Mouse (Mus musculus): Measurements from ENCODE around the gene Mast3. TPM values are rescaled to one million over a fixed set of nuclear protein-coding genes. Genes with fewer than 3 reads are reported as not detected.

The Mast3 gene
- total RNA-seq, 2 experiments from 2014 or later, result 2.9 to 4.1 TPM

DNA sequence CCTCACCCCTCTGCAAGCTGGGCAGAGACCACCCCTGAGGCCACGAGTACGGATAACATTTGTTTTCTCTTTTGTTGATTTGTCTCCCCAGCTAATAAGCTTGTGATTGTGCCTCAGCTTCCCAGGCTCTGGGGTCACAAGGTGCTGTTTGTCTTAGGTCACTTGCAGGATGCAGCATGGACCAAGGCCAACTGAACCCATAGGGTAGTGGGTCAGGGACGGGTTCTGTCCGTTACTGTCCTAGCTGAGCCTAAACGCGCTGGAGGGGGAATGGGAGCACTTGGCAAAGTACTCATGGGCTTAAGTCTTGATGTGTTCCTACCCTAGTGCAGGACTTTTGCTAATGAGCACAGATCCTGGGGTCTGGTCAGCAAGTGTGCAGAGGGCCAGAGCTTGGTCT lies 37.4 kb downstream of the Mast3 start:
- intact Hi-C loops (cut with DNase I), result no loop called here
- DNase-seq, result no peak

DNA sequence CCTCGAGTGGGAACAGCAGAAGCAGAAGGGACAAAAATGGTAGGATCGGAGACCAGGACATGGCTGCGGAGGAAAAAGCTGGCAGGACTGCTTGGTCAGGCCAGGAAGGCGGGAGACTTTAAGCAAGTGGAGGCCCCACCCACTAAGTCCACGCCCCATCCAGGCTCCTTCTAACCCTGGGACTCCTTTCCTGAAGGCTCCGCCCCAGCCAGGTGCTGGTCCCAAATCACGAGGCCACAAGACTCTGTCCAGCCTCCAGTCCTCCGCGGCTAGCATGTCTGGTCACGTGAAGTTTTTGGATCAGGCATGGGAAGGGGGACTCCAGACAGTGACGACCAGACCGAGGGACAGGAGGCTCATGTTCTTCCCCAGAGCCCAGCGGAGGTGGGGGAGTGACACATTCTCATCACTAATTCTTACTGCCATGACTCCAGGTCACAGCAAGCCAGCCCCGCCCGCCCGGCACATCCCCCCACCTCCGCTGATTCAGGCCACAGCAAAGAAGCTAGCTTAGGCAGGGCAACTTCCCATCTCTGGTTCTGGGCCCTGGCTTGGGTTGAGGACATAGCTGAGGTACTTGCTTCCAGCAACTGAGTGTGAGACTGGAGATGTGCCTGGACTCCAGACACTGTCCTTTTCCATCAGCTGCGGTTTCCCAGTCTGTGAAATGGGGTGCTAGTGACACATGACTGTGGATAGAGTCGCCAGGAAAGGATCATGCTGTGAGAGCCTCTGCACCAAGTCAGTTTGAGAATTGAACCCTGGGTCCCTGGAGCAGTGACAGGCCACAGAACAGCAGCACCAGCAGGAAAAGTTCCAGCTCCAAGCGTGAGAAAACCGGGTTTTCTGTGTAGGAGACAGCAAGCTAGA lies 38.0 kb downstream of the Mast3 start:
- DNase-seq, result peak; percentile 72 to 73
- intact Hi-C loops (cut with DNase I), result no loop called here

DNA sequence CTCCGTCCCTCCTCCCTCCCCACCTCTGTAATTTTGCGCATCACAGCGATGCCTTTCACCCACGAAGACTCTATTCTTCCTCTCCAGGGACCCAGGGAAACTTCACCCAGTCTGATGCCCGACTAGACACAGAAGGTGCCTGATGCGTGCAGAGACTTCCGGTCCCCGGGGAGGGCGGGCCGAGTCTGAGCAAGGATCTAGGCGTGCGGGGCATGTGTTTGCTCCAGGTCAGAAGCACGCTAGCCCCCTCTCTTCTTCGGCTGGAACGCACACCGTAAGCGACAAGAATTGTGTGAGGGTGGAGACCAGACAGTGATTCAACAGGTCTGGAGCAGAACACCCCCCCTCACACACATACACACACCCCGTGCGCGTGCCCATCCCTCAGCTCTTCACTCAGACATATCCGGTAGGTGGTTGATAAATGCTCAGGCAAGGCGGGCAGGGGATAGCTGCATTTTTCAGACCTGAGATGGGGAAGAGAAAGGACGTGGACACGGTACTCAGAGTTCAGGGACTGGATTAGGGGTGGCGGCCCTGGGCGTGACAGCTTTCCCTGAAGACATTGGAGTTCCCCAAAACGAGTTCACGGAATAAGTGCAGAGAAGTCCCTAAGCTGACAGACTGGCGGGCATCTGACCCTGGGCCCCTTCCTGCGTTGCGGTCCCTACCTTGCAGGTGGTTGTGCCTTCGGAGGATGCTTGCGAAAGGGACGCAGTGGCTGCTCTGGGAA lies 38.9 kb downstream of the Mast3 start:
- no peak for DNase-seq
- intact Hi-C loops (cut with DNase I), result no loop called here

DNA sequence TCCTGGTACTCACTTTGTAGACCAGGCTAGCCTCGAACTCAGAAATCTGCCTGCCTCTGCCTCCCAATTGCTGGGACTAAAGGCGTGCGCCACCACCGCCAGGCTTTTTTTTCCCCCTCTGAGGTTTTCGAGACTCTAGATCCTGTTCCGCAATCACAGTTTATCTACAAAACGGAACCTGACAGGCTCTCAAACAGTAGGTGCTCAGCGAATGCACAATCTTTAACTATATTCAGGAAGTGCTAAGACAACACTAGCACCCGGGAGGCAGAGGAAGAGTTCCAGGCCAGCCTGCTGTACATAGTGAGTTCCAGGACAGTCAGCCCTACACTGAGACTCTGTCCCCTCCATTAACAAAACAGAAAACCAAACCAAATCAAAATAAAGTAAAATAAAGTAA lies 39.5 kb downstream of the Mast3 start:
- intact Hi-C loops (cut with DNase I), result no loop called here
- no peak for DNase-seq

DNA sequence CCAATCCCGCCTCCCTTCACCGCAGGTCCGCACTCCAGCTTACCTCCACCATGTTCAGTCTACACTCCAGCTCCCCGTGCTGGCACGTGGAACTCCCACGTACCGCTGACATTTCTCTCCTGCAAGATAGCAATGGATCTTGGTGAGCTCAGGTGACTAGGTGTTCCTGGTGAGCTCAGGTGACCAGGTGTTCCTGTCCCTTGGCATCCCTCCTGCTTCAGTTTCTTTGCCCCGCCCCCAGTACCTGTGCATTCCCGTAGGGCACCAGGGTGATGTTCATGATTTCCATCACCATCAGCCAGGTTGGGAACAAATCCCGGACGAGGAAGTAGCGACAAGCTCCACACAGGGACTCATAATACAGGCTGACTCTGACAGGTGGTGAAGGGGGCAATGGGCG lies 40.2 kb downstream of the Mast3 start:
- DNase-seq, result no peak
- intact Hi-C loops (cut with DNase I), result no loop called here

DNA sequence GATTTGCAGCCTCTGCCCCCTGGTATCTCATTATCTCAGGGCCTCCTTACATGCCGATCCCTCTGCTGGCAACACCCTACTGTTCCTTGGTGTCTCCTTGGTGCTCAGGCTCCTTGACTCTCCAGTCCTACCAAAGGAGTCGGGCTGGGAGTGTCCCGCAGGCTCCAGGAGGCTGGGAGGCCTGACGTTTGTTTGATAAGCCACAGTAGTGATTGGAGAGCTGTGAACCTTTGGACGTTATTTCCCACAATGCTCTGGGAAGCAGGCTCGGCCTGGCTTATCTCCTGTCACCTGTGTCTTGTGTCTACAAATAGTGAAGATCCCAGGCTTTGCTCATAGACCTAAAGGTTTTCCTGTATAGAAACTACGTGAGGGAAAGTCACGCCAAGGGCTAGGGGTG lies 40.8 kb downstream of the Mast3 start:
- intact Hi-C loops (cut with DNase I), result no loop called here

DNA sequence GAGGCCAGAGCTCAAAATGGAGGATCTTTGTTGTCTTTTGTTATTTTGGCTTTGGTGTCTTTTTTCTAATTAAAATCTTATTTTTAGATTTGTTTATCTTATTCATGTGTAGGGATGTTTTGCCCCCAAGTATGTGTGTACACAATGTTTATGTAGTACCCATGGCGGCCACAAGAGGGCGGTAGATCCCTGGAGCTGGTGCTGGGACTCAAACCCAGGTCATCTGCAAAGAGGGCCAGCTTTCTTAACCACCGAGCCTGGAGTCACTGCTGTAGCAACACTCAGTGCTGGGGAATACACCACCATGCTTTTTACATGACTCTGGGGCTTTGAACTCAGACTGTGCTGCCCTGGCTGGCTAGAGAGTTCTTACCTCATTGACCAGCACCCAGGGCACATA lies 41.5 kb downstream of the Mast3 start:
- intact Hi-C loops (cut with DNase I), result no loop called here
- no peak for DNase-seq

More for the DNA sequence above, 40.8 kb downstream of the Mast3 start:
- DNase-seq, result no peak

DNA sequence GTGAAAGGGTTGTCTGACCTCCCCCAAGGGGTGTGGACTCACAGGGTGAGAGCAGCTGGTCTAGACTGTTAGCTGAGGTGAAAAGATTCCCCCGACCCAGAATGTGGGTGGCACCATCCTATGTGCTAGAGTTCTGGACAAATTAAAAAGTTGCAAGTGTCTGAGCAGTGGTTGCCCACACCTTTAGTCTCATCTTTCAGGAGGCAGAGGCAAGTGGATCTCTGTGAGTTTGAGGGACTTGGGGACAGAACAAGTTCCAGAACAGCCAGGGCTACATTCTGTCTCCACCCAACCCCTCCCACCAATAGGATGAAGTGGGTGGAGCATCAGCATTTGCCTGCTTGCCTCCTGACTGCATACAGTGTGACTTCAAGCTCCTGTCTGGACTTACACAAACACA lies 42.7 kb downstream of the Mast3 start:
- intact Hi-C loops (cut with DNase I), result no loop called here
- no peak for DNase-seq

DNA sequence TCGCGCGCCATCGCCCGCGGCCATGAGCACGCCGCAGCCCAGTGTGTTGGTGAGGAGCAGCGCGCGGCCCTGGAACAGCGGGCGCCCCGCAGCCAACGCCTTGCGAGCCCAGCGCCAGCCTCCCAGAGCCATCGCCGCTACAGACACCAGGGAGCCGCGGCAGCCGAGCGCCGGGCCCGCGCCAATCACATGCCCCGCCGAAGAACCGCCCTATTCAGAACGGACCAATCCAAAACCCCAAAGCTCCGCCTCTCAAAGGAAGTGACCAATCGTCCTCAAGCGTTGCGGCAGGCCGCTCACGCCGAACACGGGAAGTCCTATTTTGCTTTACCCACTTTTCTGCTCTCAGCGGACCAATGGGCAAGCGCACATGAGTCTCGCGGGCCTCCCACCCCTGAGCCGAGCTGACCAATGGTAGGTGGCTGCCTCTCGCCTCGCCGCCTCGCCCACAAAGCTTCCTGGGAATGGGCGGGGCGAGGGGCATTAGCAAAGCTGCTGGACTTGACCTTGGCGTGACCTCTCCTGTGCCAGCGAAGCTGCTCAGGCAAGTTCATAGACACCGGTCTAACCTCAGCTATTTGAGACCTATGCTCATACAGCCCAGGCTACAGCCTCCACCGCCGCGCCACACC lies 44.0 kb downstream of the Mast3 start, which contains the start of gene Mpv17l2:
Gene Mpv17l2 (minus strand): TSS at position 172 of the 632 bp plus-strand sequence.
- intact Hi-C loops (cut with DNase I), result no loop called here
- peak; percentile 86 to 93 for DNase-seq

DNA sequence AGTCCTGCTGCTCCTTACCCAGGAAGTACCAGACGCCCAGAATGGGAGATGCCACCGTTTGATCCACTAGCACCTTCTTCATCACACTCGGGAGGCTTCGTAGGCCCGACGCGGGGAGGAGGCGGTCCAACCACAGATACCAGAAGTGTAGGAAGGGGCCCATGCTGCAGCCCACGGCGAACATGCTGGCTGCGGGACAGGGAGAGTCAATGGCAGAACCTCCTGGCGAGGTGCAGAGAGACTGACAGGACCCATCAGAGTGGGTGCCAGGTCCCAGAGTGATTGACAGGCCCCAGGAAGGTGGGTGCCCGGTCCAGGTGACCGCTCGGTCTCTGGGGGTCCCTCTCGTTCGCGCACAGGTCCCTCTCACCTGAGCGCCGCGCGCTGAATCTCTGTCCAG lies 44.5 kb downstream of the Mast3 start:
- intact Hi-C loops (cut with DNase I), result no loop called here
- no peak for DNase-seq

DNA sequence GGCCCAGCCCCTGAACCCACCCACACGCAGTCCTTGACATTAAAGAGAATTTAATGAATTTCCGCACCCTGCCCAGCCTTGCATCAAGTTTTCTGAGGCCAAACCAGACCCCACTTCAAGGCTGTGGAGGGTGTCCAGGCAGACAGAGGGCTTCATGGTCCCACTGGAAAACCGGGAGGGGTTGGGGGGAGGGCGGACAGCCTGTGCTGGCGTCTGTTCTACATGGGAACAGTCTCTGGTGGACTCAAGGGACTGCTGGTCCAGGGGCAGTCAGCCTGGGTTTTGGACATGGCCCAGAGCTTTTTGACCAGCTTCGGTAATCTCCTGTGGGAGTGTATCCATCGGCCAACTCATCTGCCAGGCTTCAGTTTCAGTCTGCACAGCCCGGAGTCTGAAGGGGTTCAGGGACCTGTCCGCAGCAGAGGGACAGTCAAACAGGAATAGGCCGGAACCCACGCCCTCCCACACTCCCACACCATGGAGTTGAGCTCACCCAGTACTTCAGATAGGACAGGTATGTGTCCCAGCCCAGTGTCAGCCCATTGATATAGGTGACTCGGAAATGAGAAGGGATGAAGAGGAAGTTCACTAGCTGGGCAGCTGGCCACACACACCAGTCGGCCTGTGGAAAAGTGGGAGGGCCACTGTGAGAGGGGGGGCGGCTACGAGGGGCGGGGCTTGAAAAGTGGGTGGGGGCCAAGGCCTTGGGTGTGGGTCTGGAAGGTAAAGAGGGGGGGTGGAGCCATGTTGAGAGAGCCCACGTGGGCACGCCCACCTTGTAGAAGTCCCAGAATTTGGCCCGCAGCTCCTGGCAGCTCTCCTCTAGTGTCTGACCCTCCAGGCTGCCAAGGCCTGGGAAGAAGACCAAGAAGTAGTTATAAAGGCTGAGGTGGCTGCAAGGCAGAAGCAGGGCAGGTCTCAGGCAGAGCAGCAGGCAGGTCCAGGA lies 46.0 kb downstream of the Mast3 start:
- intact Hi-C loops (cut with DNase I), result no loop called here
- DNase-seq, result peak; percentile 15 to 26

DNA sequence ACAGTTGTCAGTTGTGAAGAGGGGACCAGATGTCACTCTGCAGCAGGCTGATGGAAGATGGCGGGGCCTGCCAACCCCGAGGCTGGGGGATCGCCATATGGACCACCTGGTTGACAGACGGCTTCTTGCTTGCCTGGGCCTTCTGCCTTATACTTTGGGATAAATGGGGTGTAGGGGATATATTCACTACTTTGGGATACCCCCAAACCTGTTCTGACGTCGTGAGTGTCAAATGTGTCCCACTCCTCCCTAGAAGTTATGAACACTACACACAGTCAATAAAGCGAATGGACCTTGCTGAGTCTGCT lies 46.6 kb downstream of the Mast3 start:
- DNase-seq, result peak in 1 of 2 experiments; percentile 11
- intact Hi-C loops (cut with DNase I), result no loop called here

DNA sequence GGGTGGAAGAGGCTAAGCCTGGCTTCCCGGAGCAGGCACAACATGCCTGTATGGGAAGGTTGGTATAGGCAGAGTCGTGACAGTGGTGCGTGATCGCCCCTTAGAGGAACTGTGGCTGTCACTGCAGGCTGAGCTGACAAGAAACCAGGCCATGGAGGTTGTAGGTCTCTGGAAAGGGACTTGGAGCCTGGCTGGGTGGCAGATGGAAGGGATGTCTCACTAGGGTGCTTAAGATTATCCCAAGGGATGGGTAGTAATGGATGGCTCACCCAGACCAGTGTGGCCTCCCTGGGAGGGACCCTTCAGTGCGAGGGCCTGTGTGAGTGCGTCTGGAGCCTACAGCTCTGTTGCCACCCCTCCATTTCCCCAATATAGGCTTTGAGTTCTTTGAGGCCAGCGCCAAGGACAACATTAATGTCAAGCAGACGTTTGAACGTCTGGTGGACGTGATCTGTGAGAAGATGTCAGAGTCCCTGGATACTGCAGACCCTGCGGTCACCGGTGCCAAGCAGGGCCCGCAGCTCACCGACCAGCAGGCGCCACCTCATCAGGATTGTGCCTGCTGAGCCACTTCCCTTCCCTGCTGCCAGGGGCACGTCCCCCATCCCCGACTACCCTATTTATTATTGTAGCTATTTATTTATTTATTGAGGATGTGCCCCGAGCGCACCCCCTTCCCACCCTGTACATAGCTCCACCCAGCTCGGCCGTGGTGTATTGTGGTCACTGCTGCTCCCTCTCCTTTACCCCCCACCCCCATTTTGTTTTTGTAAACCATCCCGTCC lies 47.1 kb downstream of the Mast3 start:
- intact Hi-C loops (cut with DNase I), result no loop called here

DNA sequence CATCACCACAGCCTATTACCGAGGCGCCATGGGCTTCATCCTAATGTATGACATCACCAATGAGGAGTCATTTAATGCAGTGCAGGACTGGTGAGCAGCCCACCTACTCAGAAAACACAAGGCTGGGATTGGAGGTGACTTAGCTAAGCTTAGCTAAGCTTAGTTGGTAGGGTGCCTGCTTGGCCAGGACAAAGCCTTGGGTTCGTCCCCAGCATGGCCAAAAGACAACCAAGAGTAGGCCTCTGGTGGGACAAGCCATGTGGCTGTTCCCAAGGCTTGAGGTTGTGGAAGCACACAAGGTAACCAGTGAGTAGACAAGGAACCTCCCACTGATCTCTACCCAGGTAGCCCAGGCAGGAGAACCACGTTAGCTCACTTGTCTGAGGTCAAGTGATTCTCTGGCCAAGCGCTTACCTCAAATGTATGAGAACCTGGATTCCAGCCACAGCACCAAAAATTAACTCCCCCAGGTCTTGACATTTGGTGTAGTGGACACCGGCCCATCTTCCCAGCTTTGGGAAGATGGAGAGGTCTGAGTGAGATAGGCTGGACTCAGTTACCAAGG lies 48.3 kb downstream of the Mast3 start:
- peak in 1 of 2 experiments; percentile 13 for DNase-seq
- intact Hi-C loops (cut with DNase I), result no loop called here

More for the DNA sequence above, 47.1 kb downstream of the Mast3 start:
- DNase-seq, result peak; percentile 8 to 15

DNA sequence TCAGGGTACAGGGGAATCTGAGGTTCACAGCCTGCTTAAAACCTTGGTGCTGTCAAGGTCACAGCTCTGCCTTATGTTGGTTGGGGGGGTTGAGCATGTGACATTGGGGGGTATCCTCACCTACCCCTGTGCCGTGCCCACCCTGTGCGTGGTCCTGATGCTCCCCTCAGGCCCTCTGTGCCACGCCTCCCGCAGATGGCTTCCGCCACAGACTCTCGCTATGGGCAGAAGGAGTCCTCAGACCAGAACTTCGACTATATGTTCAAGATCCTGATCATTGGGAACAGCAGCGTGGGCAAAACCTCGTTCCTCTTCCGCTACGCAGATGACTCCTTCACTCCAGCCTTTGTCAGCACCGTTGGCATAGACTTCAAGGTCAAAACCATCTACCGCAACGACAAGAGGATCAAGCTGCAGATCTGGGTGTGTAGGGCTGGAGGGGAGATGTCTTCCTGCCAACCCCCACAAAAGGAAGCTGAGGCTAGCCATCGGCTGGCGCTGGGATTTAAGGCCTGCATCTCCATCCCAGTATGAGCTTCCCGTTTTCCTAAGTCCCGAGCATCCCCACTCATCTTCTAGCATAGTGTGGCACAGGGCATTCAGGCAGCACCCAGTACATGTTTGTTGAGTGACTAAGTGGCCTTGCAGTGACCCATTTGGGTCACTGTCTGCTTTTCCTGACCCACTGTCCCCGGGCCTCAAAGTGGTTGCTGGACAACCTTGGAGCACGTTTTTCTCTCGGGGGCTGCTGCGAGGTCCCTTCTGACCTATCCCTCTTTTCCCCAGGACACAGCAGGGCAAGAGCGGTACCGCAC lies 49.0 kb downstream of the Mast3 start:
- peak; percentile 4 to 15 for DNase-seq
- intact Hi-C loops (cut with DNase I), result no loop called here

DNA sequence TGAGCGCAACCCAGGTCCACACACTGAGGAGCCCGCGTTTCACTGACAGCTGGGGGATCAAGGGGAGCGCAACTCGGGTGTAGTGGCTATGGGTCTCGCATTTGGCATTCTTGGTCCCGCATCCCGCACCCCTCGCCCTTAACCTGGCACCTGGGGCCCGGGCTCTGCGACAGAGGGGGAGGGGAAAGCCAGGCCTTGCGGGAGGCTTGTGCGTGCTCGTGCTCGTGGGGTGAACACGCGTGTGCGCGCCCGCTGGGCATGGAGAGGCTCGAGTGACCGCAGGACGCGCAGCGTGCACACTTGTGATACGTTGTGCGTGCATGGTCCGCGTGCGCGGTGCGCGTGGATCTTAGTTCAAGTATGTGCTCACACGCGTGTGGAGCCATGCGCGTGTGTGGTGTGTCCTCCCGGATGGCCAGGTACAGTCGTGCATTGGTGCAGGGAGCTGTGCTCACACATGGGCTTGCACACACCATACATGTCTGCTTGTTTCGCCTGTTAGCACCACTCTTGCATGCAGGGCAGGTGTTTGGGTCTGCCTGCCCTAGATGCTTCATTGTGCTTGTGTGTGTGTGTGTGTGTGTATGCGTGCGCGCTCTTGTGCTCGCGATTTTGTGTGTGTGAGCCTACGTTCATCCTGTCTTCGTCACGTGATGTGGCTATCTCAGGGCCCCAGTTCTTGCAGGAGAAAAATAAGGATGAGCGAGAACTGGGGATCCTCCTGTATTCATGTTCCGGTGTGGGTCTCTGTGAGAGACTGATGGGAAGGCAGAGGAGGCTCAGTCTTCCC lies 49.8 kb downstream of the Mast3 start:
- DNase-seq, result peak in 1 of 2 experiments; percentile 49
- intact Hi-C loops (cut with DNase I), result no loop called here

DNA sequence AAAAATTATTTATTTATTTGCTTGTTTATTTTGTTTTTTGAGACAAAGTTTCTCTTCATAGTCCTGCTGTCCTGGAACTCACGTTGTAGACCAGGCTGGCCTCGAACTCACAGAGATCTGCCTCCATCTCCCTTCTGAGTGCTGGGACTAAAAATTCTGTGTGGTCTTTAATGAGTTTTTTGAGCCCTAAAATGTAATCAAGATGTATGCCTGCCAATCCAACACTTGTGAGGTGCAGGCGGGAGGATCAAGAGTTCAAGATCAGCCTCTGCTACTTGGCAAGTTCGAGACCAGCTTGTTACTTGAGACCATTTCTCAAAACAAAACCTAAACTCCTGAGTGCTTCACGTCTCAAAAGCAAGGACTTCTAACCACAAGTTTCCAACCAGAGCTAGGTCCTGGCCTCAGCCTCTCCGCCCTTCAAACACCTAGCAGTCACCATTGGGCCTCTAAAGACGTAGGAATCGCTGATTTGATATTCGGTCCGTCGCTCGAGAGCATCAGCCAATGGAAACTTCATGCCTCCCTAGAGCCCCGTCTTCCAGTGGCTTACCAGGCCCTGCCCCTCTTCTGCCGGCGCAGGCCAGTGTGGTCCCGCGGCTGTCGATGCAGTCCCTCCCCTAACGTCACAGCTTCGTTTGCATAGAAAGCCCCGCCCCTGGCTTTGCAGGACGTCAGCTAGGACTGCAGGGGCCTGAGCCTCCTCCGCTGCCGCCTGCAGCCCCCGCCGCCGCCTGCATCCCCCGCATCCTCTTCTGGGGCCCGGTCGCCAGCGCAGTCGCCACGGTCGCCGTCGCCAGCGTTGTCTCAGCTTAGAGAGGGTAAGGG lies 50.6 kb downstream of the Mast3 start, which contains the start of gene Rab3a:
Gene Rab3a (plus strand): TSS at position 637 of the 828 bp plus-strand sequence.
- intact Hi-C loops (cut with DNase I), result no loop called here
- DNase-seq, result peak; percentile 90 to 95
